Mouse (Mus musculus) testis, adult 2 months (tissue): ENCODE measurements around the gene Tbc1d10a. TPM values are rescaled to one million over a fixed set of nuclear protein-coding genes. Genes with fewer than 3 reads are reported as not detected.
A peak's percentile ranks its signal among the peaks of the same experiment; 100 is the strongest.

Experiments used
- H3K27ac ChIP-seq: fragments of 200-500 bp; 2 replicates; pipeline ENCODE4 v1.5.1; 2012; ENCODE audit warnings: low read depth, low read length; ENCODE audit not compliant: control insufficient read depth, insufficient read depth
- H3K27me3 ChIP-seq: fragments of 200-500 bp; 2 replicates; pipeline ENCODE4 v1.6.1; 2012; ENCODE audit warnings: mild to moderate bottlenecking, low read length, moderate library complexity; ENCODE audit not compliant: control insufficient read depth, insufficient read depth
- H3K36me3 ChIP-seq: fragments of 200-500 bp; 2 replicates; pipeline ENCODE4 v1.6.1; 2012; ENCODE audit warnings: mild to moderate bottlenecking, low read length; ENCODE audit not compliant: control insufficient read depth, insufficient read depth
- H3K4me1 ChIP-seq: fragments of 200-500 bp; 2 replicates; pipeline ENCODE4 v1.6.1; 2012; ENCODE audit warnings: low read length; ENCODE audit not compliant: control insufficient read depth, insufficient read depth
- H3K4me3 ChIP-seq: fragments of 200-500 bp; 2 replicates; pipeline ENCODE4 v1.5.1; 2012; ENCODE audit warnings: low read depth, mild to moderate bottlenecking, low read length, moderate library complexity, mixed read lengths; ENCODE audit not compliant: control insufficient read depth
- CTCF ChIP-seq: fragments of 200-500 bp; IDR thresholded peaks from 2 replicates; pipeline ENCODE4 v1.5.1; 2012; ENCODE audit warnings: low read depth, mild to moderate bottlenecking, inconsistent platforms, low read length, moderate library complexity; ENCODE audit not compliant: control insufficient read depth, insufficient read depth, insufficient replicate concordance
- POLR2A ChIP-seq: fragments of 200-500 bp; IDR thresholded peaks from 2 replicates; pipeline ENCODE4 v1.6.1; 2012; ENCODE audit warnings: low read depth, mild to moderate bottlenecking, inconsistent platforms, low read length, moderate library complexity; ENCODE audit not compliant: control insufficient read depth
- polyA plus RNA-seq: library from polyadenylated mRNA; depleted of rRNA; stranded (reverse); fragments of >200 nt; gene quantifications from 2 replicates; pipeline ENCODE4 v1.2.3, GENCODE M21; 2012

The Tbc1d10a gene
- polyA plus RNA-seq, 1 experiment: 40.6 TPM

DNA sequence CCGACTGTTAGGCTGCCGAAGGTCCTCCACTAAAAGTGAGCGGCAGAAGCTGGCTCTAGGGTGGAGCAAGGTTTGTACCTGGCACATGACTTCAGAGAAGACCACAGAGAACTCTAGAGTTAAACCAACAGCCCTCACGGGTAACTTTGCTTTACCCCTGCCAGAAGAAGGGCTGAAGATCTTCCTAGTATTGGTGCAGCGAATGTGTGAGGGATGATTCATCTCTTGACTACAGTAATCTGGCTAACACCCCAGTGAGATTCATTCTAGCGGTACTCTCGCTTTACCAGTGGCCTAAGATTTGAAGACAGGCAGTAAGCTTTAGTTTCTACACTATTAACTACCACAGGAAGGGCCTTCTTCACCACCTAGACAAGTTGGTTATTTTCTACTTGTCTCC lies 19.4 kb downstream of the Tbc1d10a start:
- Histone ChIP-seq H3K4me3 (no peak overlapping the region), H3K4me1 (no peaks in the 10 kb centered on the region; the same call in 1 of the 2 replicates), H3K27ac (no peak overlapping the region), H3K27me3 (no peaks in the 10 kb centered on the region), H3K36me3 (peaks cover 9% of the 10 kb centered on the region)
- no peak for TF ChIP-seq POLR2A
- TF ChIP-seq CTCF: no peak

DNA sequence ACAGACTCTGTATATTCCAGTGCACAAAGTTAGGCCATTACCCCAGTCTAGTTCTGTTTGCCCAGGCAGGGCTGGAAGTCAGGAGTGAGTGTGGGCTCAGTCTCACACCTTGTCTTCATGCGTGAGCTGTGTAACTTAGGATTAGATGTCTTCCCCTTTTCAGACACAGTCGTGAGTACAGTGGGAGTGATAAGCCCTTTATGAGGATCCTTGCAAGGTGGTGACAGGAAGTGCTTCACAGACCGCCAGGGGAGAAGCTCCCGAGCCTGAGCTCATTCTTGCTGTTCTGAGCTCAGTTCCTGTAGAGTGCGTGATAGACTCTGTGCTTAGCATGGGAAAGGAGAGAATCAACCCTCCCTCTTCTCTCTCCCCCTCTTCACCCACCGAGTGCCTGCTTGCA lies 20.0 kb downstream of the Tbc1d10a start:
- H3K4me3 ChIP-seq: no peak overlapping the region
- peaks cover 9% of the 10 kb centered on the region for H3K36me3 ChIP-seq
- TF ChIP-seq POLR2A (no peak), CTCF (no peak)
- no peaks in the 10 kb centered on the region; the same call in 1 of the 2 replicates for H3K4me1 ChIP-seq
- no peaks in the 10 kb centered on the region for H3K27me3 ChIP-seq
- no peak overlapping the region for H3K27ac ChIP-seq

DNA sequence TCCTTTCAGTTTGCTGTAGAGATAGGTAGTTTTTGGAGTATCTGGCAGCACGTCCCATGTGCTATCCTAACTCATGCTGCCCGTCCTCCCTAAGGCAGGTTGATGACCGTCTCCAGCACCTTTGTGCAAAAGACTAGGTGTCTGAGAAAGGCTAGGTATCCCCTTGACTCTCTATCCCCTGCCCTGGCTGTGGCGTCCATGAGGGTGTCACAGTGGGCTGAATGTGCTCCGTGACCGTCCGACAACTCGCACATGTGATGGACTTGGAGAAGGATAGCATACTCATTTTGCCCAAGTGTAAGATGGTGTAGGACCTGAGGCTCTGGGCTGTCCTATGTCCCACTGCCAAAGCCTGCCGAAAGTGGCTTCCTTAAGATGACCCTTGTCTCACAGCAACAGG lies 21.1 kb downstream of the Tbc1d10a start:
- Histone ChIP-seq H3K4me3 (no peak overlapping the region), H3K4me1 (no peaks in the 10 kb centered on the region; the same call in 1 of the 2 replicates), H3K36me3 (peaks cover 7% of the 10 kb centered on the region), H3K27ac (no peak overlapping the region), H3K27me3 (no peaks in the 10 kb centered on the region)
- TF ChIP-seq POLR2A (no peak), CTCF (no peak)

DNA sequence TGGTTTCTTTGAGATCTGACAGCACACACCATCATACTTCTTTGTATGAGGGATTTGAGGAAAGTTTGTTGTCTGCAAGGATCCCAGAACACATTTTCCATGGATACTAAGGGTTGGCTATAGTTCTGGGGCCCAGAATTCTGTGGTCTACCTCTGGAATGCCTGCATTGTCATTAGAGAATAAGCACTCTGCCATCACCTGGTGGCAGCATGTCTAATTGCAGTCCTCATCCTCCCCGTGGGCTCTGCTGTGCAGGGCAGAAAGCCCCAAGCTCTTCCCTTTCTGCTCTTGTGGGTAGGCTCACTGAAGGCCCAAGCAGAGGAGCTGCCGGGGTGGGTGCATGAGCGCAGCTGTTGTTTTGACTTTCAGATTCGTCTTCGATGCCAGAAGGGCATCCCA lies 23.0 kb downstream of the Tbc1d10a start:
- Histone ChIP-seq H3K36me3 (peaks cover 7% of the 10 kb centered on the region), H3K4me3 (peak overlapping the region; percentile 60), H3K27ac (peak overlapping the region; percentile 19), H3K4me1 (peaks cover 2% of the 10 kb centered on the region; the same call in 1 of the 2 replicates), H3K27me3 (no peaks in the 10 kb centered on the region)
- TF ChIP-seq CTCF (peak; percentile 34; the same call in 1 of the 2 replicates), POLR2A (no peak)

DNA sequence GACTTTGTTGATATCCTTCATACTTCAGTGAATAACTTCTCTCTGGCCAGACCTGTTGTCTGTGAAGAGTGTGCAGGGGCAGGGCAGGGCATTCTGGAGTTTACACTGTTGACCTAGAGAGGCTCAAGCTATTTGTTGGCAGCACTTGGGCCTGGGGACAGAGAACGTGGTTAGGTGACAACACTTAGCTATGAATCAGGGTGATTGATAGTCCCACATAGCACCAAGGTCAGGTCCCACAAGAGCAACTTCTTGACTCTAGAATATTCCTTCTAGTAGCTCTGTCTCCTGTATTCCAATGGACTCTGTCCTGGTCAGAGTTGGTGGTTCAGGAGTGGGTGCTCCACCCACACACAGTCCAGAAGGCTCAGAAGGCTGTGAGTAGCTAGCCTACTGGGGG lies 24.2 kb downstream of the Tbc1d10a start:
- peaks cover 7% of the 10 kb centered on the region for H3K36me3 ChIP-seq

DNA sequence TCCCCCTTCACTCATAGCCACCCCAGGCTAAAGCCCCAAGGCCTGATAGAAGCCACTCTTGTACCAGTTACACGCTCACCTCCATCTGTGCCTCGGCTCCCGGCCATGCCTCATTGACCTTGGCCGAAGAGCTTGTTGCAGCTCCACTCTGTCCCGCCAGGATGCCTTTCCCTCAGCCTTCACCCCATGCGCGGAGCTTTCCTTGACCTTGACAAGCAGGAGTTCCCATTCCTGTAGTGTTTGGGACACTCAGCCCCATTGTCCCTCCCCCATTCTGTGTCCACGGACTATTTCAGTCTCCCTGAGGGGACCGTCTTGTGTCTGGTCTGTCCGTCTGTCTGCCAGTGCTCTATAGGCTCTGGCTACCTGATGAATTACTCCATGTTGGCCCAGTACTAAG lies 26.5 kb downstream of the Tbc1d10a start:
- Histone ChIP-seq H3K36me3 (peaks cover 3% of the 10 kb centered on the region; the same call in 1 of the 2 replicates), H3K27me3 (no peaks in the 10 kb centered on the region), H3K4me1 (peaks cover 9% of the 10 kb centered on the region), H3K27ac (peak overlapping the region; percentile 45), H3K4me3 (no peak overlapping the region)
- TF ChIP-seq CTCF (peak; percentile 27; the same call in 1 of the 2 replicates), POLR2A (no peak)

More for the DNA sequence above, 24.2 kb downstream of the Tbc1d10a start:
- H3K4me1 ChIP-seq: peaks cover 2% of the 10 kb centered on the region; the same call in 1 of the 2 replicates
- H3K4me3 ChIP-seq: peak overlapping the region; percentile 60
- no peak for TF ChIP-seq POLR2A
- TF ChIP-seq CTCF: no peak
- no peaks in the 10 kb centered on the region for H3K27me3 ChIP-seq
- no peak overlapping the region for H3K27ac ChIP-seq

DNA sequence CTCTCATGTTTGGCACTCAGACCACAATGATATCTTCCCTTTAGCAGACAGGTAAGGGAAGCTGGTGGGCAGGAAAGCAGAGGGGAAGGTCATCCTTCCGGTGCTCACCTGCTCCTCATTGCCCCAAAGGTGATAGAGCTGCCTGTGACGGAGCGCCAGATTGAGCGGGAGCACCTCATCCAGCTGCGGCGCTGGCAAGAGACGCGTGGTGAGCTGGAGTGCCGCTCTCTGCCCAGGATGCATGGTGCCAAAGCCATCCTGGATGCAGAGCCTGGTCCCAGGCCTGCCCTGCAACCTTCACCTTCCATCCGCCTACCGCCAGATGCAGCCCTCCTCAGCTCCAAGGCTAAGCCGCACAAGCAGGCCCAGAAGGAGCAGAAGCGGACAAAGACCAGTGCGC lies 28.0 kb downstream of the Tbc1d10a start:
- H3K27ac ChIP-seq: no peak overlapping the region
- peaks cover 3% of the 10 kb centered on the region; the same call in 1 of the 2 replicates for H3K36me3 ChIP-seq
- H3K27me3 ChIP-seq: no peaks in the 10 kb centered on the region
- peaks cover 12% of the 10 kb centered on the region for H3K4me1 ChIP-seq
- TF ChIP-seq CTCF: no peak
- no peak for TF ChIP-seq POLR2A
- H3K4me3 ChIP-seq: no peak overlapping the region

DNA sequence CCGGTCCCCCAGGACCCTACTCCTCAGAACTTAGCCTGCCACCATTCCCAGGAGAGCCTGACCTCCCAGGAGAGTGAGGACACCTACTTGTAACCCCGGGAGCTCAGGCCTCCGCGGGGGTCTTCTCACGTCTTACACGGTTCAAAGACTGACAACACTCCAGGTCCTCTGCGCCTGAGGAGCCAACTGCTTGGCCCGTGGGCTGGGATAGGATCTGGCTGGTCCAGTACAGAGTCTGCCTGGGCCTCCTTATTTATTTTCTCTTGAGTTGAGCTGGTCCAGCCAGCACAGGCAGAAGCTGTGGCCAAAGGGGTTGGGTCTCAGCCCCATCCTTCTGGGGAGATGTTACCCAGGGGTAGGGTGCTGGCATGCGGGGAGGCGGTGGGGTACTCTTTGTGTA lies 28.5 kb downstream of the Tbc1d10a start:
- no peak overlapping the region for H3K27ac ChIP-seq
- H3K36me3 ChIP-seq: peaks cover 3% of the 10 kb centered on the region; the same call in 1 of the 2 replicates
- TF ChIP-seq POLR2A: no peak
- TF ChIP-seq CTCF: no peak
- H3K27me3 ChIP-seq: no peaks in the 10 kb centered on the region
- peaks cover 12% of the 10 kb centered on the region for H3K4me1 ChIP-seq
- H3K4me3 ChIP-seq: no peak overlapping the region
